Mouse (Mus musculus) hindbrain, embryonic 16.5 days (tissue): ENCODE measurements around the gene Fam189a1. TPM values are rescaled to one million over a fixed set of nuclear protein-coding genes. Genes with fewer than 3 reads are reported as not detected.
A peak's percentile ranks its signal among the peaks of the same experiment; 100 is the strongest.

Source experiments
- ATAC-seq: fragments of 200-750 bp; cut with Nextera tagmentation; 2 replicates; pipeline ENCODE4 v1.8.0; 2017; ENCODE audit warnings: moderate TSS enrichment, moderate library complexity
- H3K27ac ChIP-seq: fragments of 300-500 bp; sonication (generic); 2 replicates; pipeline ENCODE4 v1.5.1; 2014; ENCODE audit warnings: low read depth, mild to moderate bottlenecking, control low read depth, low read length, moderate library complexity
- H3K27me3 ChIP-seq: fragments of 300-500 bp; sonication (generic); replicated peaks from 2 replicates; pipeline ENCODE4 v1.6.1; 2014; ENCODE audit warnings: low read length; ENCODE audit not compliant: control insufficient read depth, insufficient read depth
- H3K36me3 ChIP-seq: fragments of 300-500 bp; sonication (generic); 2 replicates; pipeline ENCODE4 v1.6.1; 2014; ENCODE audit warnings: mild to moderate bottlenecking, low read length, moderate library complexity, mixed read lengths; ENCODE audit not compliant: control insufficient read depth, insufficient read depth
- H3K4me1 ChIP-seq: fragments of 300-500 bp; sonication (generic); 2 replicates; pipeline ENCODE4 v1.6.1; 2014; ENCODE audit warnings: low read depth, low read length; ENCODE audit not compliant: control insufficient read depth, insufficient read depth
- H3K4me2 ChIP-seq: fragments of 300-500 bp; sonication (generic); 2 replicates; pipeline ENCODE4 v1.6.1; 2014; ENCODE audit warnings: mild to moderate bottlenecking, low read length, control low read depth, moderate library complexity
- H3K4me3 ChIP-seq: fragments of 300-500 bp; sonication (generic); 2 replicates; pipeline ENCODE4 v1.5.1; 2014; ENCODE audit warnings: mild to moderate bottlenecking, low read length, control low read depth, moderate library complexity
- H3K9ac ChIP-seq: fragments of 300-500 bp; sonication (generic); 2 replicates; pipeline ENCODE4 v1.6.1; 2014; ENCODE audit warnings: low read depth, mild to moderate bottlenecking, control low read depth, low read length, moderate library complexity
- H3K9me3 ChIP-seq: fragments of 300-500 bp; sonication (generic); 2 replicates; pipeline ENCODE4 v1.6.1; 2014; ENCODE audit warnings: mild to moderate bottlenecking, low read length, moderate library complexity; ENCODE audit not compliant: control insufficient read depth
- WGBS: fragments of 180-500 bp; shearing (Covaris S2); extraction: QIAGEN DNeasy Blood & Tissue Kit; methylation state at CpG from one replicate; pipeline ENCODE4 v1.1.7; 2014; 5-methylcytosine and 5-hydroxymethylcytosine counted together
- polyA plus RNA-seq: library from polyadenylated mRNA; unstranded; fragments of >200 nt; fragmentation: Nextera tagmentation; extraction: Ambion mirVana; gene quantifications from 2 replicates; pipeline ENCODE4 v1.2.1, GENCODE M21; 2015

The Fam189a1 gene
- polyA plus RNA-seq, 1 experiment from 2014 or later, result 7.9 TPM

DNA sequence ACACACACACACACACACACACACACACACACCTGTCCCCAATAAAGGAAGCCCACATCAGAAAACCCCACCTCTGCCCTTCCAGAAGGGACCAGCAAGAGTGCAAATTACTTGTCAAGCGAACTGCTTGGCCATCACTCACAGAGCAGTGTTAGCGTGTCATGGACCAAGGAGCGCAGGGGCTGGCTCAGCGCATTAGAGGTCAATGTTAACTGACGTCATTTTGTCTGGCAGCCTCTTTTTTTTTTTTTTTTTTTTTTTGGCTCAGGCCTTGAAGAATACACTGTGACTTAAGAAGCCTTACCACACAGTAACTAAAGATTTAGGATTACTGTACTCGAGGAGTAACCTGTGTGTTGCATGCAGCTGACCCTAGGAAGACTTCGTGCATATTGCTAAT lies 402.2 kb downstream of the Fam189a1 start:
- Histone ChIP-seq H3K4me3 (no peak overlapping the region), H3K4me2 (no peak overlapping the region), H3K4me1 (peaks cover 2% of the 10 kb centered on the region), H3K27me3 (no peaks in the 10 kb centered on the region), H3K36me3 (0 out of 2 replicates have a peak, but pooled peaks cover 2% of the 10 kb centered on the region), H3K9ac (no peak overlapping the region), H3K9me3 (no peaks in the 10 kb centered on the region), H3K27ac (no peak overlapping the region)
- WGBS, result 71% methylated on average over 7 of the region's 7 CpGs
- no peak for ATAC-seq

DNA sequence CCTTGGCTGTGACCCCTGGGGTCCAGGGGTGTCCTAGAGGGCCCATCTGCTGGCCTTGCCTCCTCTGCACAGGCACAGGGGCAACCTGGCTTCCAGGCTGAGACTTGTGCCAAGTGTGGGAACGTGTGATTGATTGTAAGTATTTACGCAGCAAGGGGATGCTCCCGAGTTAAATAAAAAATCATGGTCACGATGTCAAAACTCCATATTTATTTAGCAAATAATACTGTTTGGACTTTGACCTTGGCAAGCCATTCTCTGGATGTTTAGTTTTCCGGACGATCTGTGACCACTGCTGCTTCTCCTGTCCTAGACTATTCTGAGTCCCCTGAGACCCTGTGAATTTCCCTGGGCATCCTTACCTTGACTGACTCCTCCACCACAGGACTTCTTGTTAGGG lies 402.7 kb downstream of the Fam189a1 start:
- Histone ChIP-seq H3K9me3 (no peaks in the 10 kb centered on the region), H3K9ac (no peak overlapping the region), H3K4me2 (no peak overlapping the region), H3K27ac (no peak overlapping the region), H3K4me1 (peaks cover 2% of the 10 kb centered on the region), H3K27me3 (no peaks in the 10 kb centered on the region), H3K4me3 (no peak overlapping the region), H3K36me3 (0 out of 2 replicates have a peak, but pooled peaks cover 2% of the 10 kb centered on the region)
- 61% methylated on average over 6 of the region's 6 CpGs for WGBS
- no peak for ATAC-seq

DNA sequence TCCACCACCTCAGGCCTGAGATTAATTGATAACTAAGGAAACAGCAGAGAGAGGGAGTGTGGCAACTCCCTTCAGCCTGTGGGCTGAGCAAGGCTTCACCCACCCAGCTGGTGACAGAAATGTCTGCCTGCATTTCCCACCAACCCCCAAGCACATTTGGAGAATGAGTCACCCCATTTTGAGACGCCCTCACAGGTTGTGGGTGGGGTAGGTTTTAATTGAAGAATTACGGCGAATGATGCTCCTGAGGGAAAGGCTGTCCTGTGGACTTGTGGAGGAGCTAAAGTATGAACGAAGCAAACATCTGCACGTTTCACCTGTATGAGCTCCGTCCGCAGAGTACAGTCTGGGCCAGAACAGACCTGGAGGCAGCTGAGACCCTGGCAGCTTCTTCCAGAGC lies 404.2 kb downstream of the Fam189a1 start:
- Histone ChIP-seq H3K9me3 (no peaks in the 10 kb centered on the region), H3K4me3 (no peak overlapping the region), H3K27me3 (no peaks in the 10 kb centered on the region), H3K9ac (no peak overlapping the region), H3K27ac (no peak overlapping the region), H3K4me1 (peaks cover 2% of the 10 kb centered on the region), H3K36me3 (0 out of 2 replicates have a peak, but pooled peaks cover 2% of the 10 kb centered on the region), H3K4me2 (no peak overlapping the region)
- WGBS, result 96% methylated on average over 7 of the region's 7 CpGs
- no peak for ATAC-seq

DNA sequence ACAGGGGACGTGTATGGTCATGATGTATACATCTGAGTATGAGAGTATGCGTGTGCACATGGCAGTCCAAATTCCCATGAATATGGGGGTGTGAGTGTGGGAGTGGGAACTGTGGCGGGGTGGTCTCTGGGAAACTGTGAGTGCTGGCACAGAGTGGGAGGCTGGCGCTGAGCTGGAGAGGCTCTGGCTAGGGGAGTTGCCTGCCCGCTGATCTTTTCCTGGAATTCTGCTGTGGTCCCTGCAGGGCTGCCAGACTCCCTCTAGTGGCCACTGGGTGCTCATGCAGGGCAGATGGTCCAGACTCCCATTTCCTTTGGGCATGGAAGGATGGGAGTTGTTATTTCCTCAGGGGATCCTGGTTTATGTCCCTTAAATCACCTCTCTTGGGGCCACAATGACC lies 404.9 kb downstream of the Fam189a1 start:
- Histone ChIP-seq H3K27me3 (no peaks in the 10 kb centered on the region), H3K27ac (no peak overlapping the region), H3K9me3 (no peaks in the 10 kb centered on the region), H3K9ac (no peak overlapping the region), H3K4me3 (no peak overlapping the region), H3K4me1 (peaks cover 2% of the 10 kb centered on the region), H3K36me3 (0 out of 2 replicates have a peak, but pooled peaks cover 2% of the 10 kb centered on the region), H3K4me2 (no peak overlapping the region)
- 31% methylated on average over 5 of the region's 5 CpGs for WGBS
- peak; percentile 72 for ATAC-seq

DNA sequence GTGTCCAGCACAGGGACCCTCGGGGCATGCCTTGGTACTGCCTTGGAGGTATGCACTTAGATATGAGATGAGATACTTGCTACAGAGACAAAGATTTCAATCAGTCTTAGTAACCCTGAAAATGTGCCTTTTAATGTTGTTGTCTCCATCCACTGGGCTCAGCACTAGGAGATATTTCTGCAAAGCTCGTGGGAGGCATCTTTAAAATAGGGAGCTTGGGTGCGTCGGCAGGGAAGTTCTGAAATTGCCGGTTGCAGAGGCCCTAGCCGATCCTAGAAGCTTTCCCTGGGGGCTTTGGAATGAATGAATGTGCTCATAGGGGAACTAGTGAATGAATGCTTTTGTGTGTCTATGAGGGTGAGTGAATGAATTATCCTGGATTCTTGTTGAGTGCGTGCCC lies 412.8 kb downstream of the Fam189a1 start:
- H3K27ac ChIP-seq, result no peak overlapping the region
- no peaks in the 10 kb centered on the region for H3K9me3 ChIP-seq
- H3K36me3 ChIP-seq, result peaks cover 8% of the 10 kb centered on the region; the same call in 1 of the 2 replicates
- no peak overlapping the region for H3K9ac ChIP-seq
- no peak for ATAC-seq
- H3K4me2 ChIP-seq, result no peak overlapping the region
- no peak overlapping the region for H3K4me3 ChIP-seq
- WGBS, result 91% methylated on average over 7 of the region's 7 CpGs
- H3K27me3 ChIP-seq, result no peaks in the 10 kb centered on the region
- peaks cover 8% of the 10 kb centered on the region; the same call in 1 of the 2 replicates for H3K4me1 ChIP-seq

DNA sequence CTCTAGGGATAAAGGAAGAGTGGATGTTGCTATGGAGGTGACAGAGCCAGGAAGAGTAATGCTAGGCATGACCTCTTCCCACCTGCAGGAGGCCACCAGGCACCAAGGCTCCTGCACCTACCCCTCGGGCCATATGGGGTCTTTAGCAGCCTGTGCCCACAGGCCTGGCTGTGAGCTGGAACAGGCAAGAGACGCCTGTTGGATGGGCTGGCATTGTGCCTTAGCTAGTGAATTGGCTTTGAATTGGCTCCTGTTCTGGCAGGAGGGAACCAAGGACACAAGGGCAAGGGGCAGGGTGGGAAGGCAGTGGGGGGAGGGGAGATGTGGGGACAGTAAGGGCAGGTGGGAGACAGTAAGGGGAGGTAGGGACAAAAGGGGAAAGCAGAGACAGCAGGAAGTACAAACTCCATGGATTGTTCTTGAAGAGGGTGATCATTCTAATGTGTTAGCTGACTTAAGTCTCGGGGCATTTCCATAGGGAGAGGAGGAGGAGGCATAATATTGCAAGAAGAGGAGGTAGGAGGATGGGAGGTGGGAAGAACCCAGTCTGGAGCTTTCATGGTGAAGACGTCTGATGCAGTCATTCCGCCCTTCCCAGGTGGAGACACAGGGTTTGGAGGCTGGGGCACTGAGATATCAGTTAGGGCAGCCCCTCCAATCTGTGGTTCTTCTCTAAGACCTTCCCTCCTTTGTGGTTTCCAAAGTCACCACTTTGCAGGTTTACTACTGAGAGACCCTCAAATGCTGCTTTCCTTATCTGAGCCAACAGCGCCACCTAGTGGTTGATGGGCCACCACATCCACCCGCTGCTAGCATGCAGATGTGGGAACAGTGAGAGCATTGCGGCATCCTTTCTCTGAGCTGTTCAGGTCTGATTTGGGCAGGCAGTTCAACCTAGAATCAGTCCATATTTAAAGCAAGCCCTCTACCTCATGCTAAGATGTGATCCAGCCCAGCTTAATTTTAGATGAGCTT lies 414.8 kb downstream of the Fam189a1 start:
- H3K27me3 ChIP-seq, result no peaks in the 10 kb centered on the region
- H3K9me3 ChIP-seq, result no peaks in the 10 kb centered on the region
- ATAC-seq, result peak; percentile 91
- no peak overlapping the region for H3K4me2 ChIP-seq
- peaks cover 8% of the 10 kb centered on the region; the same call in 1 of the 2 replicates for H3K36me3 ChIP-seq
- no peak overlapping the region for H3K9ac ChIP-seq
- H3K4me3 ChIP-seq, result no peak overlapping the region
- H3K27ac ChIP-seq, result peak overlapping the region; percentile 9; the same call in 1 of the 2 replicates
- WGBS, result 16% methylated on average over 8 of the region's 8 CpGs
- peaks cover 8% of the 10 kb centered on the region; the same call in 1 of the 2 replicates for H3K4me1 ChIP-seq

DNA sequence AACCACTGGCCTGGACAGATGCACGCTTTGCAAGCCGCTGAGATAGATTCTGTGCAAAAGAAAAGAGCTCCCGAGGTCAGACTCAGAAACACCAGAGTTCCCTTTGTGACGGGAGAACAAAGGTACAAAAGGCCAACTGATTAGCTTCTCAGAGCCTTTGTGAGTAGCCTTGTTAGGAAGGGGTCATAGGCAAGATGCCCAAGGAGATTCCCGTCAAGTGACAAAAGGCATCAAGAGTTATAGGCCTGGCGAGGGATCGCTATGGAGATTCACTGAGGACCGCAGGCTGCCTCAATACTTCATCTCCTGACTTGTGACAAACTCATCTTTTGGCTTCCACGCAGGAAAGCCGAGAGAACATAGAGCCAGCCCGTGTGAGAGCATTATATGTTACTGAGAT lies 417.2 kb downstream of the Fam189a1 start:
- 19% methylated on average over 11 of the region's 11 CpGs for WGBS
- Histone ChIP-seq H3K27me3 (no peaks in the 10 kb centered on the region), H3K4me1 (peaks cover 8% of the 10 kb centered on the region; the same call in 1 of the 2 replicates), H3K4me3 (no peak overlapping the region), H3K9me3 (no peaks in the 10 kb centered on the region), H3K27ac (no peak overlapping the region), H3K36me3 (no peaks in the 10 kb centered on the region), H3K9ac (no peak overlapping the region), H3K4me2 (no peak overlapping the region)
- no peak for ATAC-seq

DNA sequence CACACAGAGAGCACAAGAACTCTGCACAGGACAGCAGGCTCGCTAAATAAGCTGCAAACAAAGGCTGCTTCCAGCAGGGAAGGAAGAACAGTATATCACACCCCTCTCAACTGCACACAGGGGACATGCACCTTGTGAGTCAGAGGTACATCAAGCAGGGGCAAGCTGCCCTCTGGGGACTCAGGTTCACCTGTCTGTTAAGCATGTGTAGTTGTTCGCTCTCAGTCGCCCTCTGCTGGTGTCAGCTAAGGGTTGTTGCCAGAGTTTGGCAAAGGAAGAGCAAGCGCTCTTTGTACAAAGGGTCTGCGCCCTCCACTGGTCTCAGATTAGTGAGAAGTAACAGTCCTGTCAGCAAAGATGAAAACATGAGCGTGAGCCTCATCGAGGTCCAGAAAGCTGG lies 426.6 kb downstream of the Fam189a1 start:
- WGBS, result 24% methylated on average over 7 of the region's 7 CpGs
- H3K4me3 ChIP-seq, result no peak overlapping the region
- no peak overlapping the region for H3K4me2 ChIP-seq
- H3K9me3 ChIP-seq, result no peaks in the 10 kb centered on the region
- no peaks in the 10 kb centered on the region for H3K36me3 ChIP-seq
- ATAC-seq, result peak; percentile 32; the same call in 1 of the 2 replicates
- no peak overlapping the region for H3K27ac ChIP-seq
- no peaks in the 10 kb centered on the region for H3K27me3 ChIP-seq
- no peak overlapping the region for H3K9ac ChIP-seq
- H3K4me1 ChIP-seq, result peaks cover 12% of the 10 kb centered on the region

DNA sequence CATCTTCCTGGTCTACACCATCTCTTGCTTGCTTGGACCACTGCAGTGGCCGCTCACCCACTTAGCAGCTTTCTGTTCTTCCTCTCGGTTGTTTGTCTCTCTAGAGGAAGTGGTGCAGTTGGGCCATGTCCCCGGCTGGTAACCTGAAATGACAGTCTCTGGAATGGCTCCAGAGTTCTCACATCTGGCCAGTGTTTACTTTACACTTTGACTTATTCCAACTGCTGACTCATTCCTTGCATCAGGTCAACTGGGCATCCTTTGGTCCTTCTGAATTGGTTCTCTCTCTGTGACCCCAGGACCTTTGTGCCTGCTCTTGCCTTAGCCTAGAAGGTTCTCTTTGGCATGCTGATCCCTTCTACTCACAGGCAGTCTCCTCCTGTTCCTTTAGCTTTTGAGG lies 427.6 kb downstream of the Fam189a1 start:
- Histone ChIP-seq H3K4me1 (peaks cover 12% of the 10 kb centered on the region), H3K9me3 (no peaks in the 10 kb centered on the region), H3K27me3 (no peaks in the 10 kb centered on the region), H3K36me3 (no peaks in the 10 kb centered on the region), H3K9ac (no peak overlapping the region), H3K4me3 (no peak overlapping the region), H3K27ac (no peak overlapping the region), H3K4me2 (no peak overlapping the region)
- WGBS, result 78% methylated on average over 3 of the region's 3 CpGs
- ATAC-seq, result no peak
